Mouse (Mus musculus): ENCODE measurements at regions not wholly inside any gene's neighbourhood (a gene's known extent, or its start where the extent isn't known, plus 50 kb on each side); places are given as distances from the start of the nearest gene placed in this dataset.

GRCm38 (mm10) chr14:25401104-25401963, 57.7 kb upstream of the Zmiz1 start:
- Histone ChIP-seq H3K9me3 (ENCODE audit: low read length) (no peaks in the 10 kb centered on the region), H3K27ac (ENCODE audit: low read depth, low read length) (no peak overlapping the region), H3K4me3 (ENCODE audit: low read depth, low read length) (no peak overlapping the region), H3K4me2 (ENCODE audit: low read depth) (no peak overlapping the region), H3K36me3 (ENCODE audit: insufficient read depth) (no peaks in the 10 kb centered on the region), H3K4me1 (ENCODE audit: insufficient read depth) (peaks cover 6% of the 10 kb centered on the region), H3K9ac (no peak overlapping the region), H3K27me3 (ENCODE audit: insufficient read depth, low read length) (no peaks in the 10 kb centered on the region)
- no peak for DNase-seq
- ATAC-seq = no peak
- WGBS = 86% methylated on average over 19 of the region's 19 CpGs
- TF ChIP-seq CTCF (IDR thresholded peaks at IDR 0.05; ENCODE audit: low read depth) = no peak

DNA sequence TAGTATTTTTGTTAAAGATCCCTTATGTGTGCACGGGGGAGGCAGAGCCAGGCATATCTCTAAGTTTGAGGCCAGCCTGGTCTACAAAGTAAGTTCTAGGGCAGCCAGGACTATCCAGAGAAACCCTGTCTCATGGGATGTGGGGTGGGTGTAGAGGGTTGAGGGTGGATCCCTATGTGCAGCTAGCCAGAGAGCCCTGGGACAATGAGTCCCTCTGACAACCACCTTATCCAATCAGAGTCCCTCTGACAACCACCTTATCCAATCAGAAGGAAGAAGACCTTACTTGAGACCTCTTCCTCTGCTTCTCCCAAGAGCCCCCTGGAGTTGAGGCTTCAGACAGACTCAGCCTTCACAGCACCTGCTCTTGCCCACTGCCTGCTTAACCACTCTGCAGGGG, 56.6 kb upstream of the Zmiz1 start:
- TF ChIP-seq CTCF (IDR thresholded peaks at IDR 0.05; ENCODE audit: low read depth) = no peak
- Histone ChIP-seq H3K4me2 (ENCODE audit: low read depth) (no peak overlapping the region), H3K9me3 (ENCODE audit: low read length) (no peaks in the 10 kb centered on the region), H3K4me1 (ENCODE audit: insufficient read depth) (no peaks in the 10 kb centered on the region; the same call in none of the 2 replicates), H3K27ac (ENCODE audit: low read depth, low read length) (no peak overlapping the region), H3K9ac (no peak overlapping the region), H3K4me3 (ENCODE audit: low read depth, low read length) (no peak overlapping the region), H3K36me3 (ENCODE audit: insufficient read depth) (no peaks in the 10 kb centered on the region), H3K27me3 (ENCODE audit: insufficient read depth, low read length) (no peaks in the 10 kb centered on the region)
- no peak for ATAC-seq
- no peak for DNase-seq
- WGBS = 85% methylated on average over 1 of the region's 1 CpGs

GRCm38 (mm10) chr14:25405191-25405590, 53.8 kb upstream of the Zmiz1 start:
- no peaks in the 10 kb centered on the region for H3K9me3 ChIP-seq (ENCODE audit: low read length)
- H3K27me3 ChIP-seq (ENCODE audit: insufficient read depth, low read length) = no peaks in the 10 kb centered on the region
- H3K9ac ChIP-seq = no peak overlapping the region
- WGBS = 47% methylated on average over 4 of the region's 4 CpGs
- no peak overlapping the region for H3K4me3 ChIP-seq (ENCODE audit: low read depth, low read length)
- ATAC-seq (no peak), DNase-seq (no peak)
- no peaks in the 10 kb centered on the region for H3K4me1 ChIP-seq (ENCODE audit: insufficient read depth)
- no peak for TF ChIP-seq CTCF (IDR thresholded peaks at IDR 0.05; ENCODE audit: low read depth)
- H3K36me3 ChIP-seq (ENCODE audit: insufficient read depth) = no peaks in the 10 kb centered on the region
- no peak overlapping the region for H3K27ac ChIP-seq (ENCODE audit: low read depth, low read length)
- H3K4me2 ChIP-seq (ENCODE audit: low read depth) = no peak overlapping the region

DNA sequence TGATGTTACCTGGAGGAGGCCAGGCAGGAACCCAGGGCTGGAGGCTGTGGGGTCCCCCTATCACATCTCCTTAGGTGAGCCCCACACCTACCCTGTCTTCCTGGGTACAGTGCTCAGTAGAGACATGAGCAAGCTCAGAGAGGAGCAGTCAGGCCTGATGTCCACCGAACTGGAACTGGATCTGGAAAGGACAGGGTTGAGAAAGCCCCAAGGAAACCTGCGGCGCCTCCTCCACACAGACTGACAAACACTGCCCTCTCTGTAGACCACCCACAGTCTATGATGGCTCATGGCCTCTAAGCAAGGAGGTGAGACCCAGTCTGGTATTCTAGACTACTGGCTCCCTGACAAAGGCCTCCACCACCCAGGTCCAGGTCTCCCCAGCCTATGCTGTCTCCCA, 52.9 kb upstream of the Zmiz1 start:
- TF ChIP-seq CTCF (IDR thresholded peaks at IDR 0.05; ENCODE audit: low read depth) = no peak

GRCm38 (mm10) chr14:25406613-25407012, 52.4 kb upstream of the Zmiz1 start:
- no peaks in the 10 kb centered on the region for H3K27me3 ChIP-seq (ENCODE audit: insufficient read depth, low read length)
- WGBS = 92% methylated on average over 6 of the region's 6 CpGs
- no peaks in the 10 kb centered on the region for H3K4me1 ChIP-seq (ENCODE audit: insufficient read depth)
- H3K9me3 ChIP-seq (ENCODE audit: low read length) = no peaks in the 10 kb centered on the region
- ATAC-seq (no peak), DNase-seq (no peak)
- no peak for TF ChIP-seq CTCF (IDR thresholded peaks at IDR 0.05; ENCODE audit: low read depth)
- no peak overlapping the region for H3K27ac ChIP-seq (ENCODE audit: low read depth, low read length)
- no peak overlapping the region for H3K4me2 ChIP-seq (ENCODE audit: low read depth)
- no peak overlapping the region for H3K4me3 ChIP-seq (ENCODE audit: low read depth, low read length)
- no peak overlapping the region for H3K9ac ChIP-seq
- no peaks in the 10 kb centered on the region for H3K36me3 ChIP-seq (ENCODE audit: insufficient read depth)

More for the DNA sequence above, 52.9 kb upstream of the Zmiz1 start:
- no peaks in the 10 kb centered on the region for H3K36me3 ChIP-seq (ENCODE audit: insufficient read depth)
- ATAC-seq (no peak), DNase-seq (no peak)
- no peak overlapping the region for H3K4me3 ChIP-seq (ENCODE audit: low read depth, low read length)
- no peaks in the 10 kb centered on the region for H3K9me3 ChIP-seq (ENCODE audit: low read length)
- H3K4me2 ChIP-seq (ENCODE audit: low read depth) = no peak overlapping the region
- no peak overlapping the region for H3K27ac ChIP-seq (ENCODE audit: low read depth, low read length)
- no peaks in the 10 kb centered on the region for H3K27me3 ChIP-seq (ENCODE audit: insufficient read depth, low read length)
- WGBS = 94% methylated on average over 3 of the region's 3 CpGs
- no peak overlapping the region for H3K9ac ChIP-seq
- no peaks in the 10 kb centered on the region for H3K4me1 ChIP-seq (ENCODE audit: insufficient read depth)

GRCm38 (mm10) chr14:25407111-25407510, 51.9 kb upstream of the Zmiz1 start:
- Histone ChIP-seq H3K9me3 (ENCODE audit: low read length) (no peaks in the 10 kb centered on the region), H3K4me2 (ENCODE audit: low read depth) (no peak overlapping the region), H3K4me1 (ENCODE audit: insufficient read depth) (no peaks in the 10 kb centered on the region), H3K27me3 (ENCODE audit: insufficient read depth, low read length) (no peaks in the 10 kb centered on the region), H3K27ac (ENCODE audit: low read depth, low read length) (no peak overlapping the region), H3K9ac (no peak overlapping the region), H3K36me3 (ENCODE audit: insufficient read depth) (no peaks in the 10 kb centered on the region), H3K4me3 (ENCODE audit: low read depth, low read length) (no peak overlapping the region)
- ATAC-seq (no peak), DNase-seq (no peak)
- 85% methylated on average over 7 of the region's 7 CpGs for WGBS
- TF ChIP-seq CTCF (IDR thresholded peaks at IDR 0.05; ENCODE audit: low read depth) = no peak

All from forebrain, postnatal 0 days (tissue).